ENCODE assay signal across 33 mouse cellular contexts in the genomic region with DNA sequence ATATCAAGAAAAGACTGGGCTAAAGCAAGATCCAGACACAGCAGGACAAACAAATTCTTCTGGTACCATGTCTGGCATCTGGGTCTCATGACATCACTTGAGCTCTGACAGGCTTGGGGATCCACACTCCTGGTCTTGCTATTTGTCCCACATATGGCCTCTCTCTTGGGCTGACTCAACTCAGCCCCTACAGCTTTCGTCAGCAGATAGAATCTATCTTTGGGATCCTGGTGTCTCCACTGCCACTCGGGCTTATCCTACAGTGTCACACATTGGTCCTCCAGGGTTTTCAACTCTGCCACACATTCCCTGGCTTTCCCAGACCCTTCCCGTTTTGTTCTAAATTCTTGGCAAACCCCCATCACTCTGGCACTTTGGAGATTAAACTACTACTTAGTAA.
"Had no signal": no experiment of that assay in that cellular context is flagged by ENCODE, and none has a peak within 500 bp of the region (broad histone marks: within the 10 kb centered on the region; RNA-seq: fewer than 3 reads in every experiment).

No protein-coding gene starts in this region.

- H3K36me3 ChIP-seq: limb, embryonic 10.5 days; limb, embryonic 12.5 days; limb, embryonic 13.5 days; limb, embryonic 15.5 days; liver, embryonic 12.5 days; liver, embryonic 13.5 days; liver, embryonic 15.5 days; lung, embryonic 15.5 days; midbrain, embryonic 10.5 days; midbrain, embryonic 12.5 days; midbrain, embryonic 13.5 days; midbrain, embryonic 15.5 days; neural tube, embryonic 12.5 days; neural tube, embryonic 13.5 days had no signal

- H3K9ac ChIP-seq: limb, embryonic 12.5 days; limb, embryonic 13.5 days; limb, embryonic 15.5 days; liver, embryonic 12.5 days; liver, embryonic 13.5 days; liver, embryonic 14.5 days; liver, embryonic 15.5 days; liver, postnatal 0 days; lung, embryonic 14.5 days; lung, embryonic 15.5 days; midbrain, embryonic 12.5 days; midbrain, embryonic 13.5 days; midbrain, embryonic 15.5 days; neural tube, embryonic 12.5 days; neural tube, embryonic 13.5 days had no signal

- H3K27me3 ChIP-seq: limb, embryonic 12.5 days; limb, embryonic 15.5 days; liver, embryonic 12.5 days; liver, embryonic 13.5 days; liver, embryonic 15.5 days; lung, embryonic 15.5 days; midbrain, embryonic 12.5 days; midbrain, embryonic 13.5 days; midbrain, embryonic 15.5 days; neural tube, embryonic 12.5 days; neural tube, embryonic 13.5 days had no signal

- H3K4me2 ChIP-seq: limb, embryonic 12.5 days; limb, embryonic 13.5 days; limb, embryonic 15.5 days; liver, embryonic 11.5 days; liver, embryonic 12.5 days; liver, embryonic 13.5 days; liver, embryonic 15.5 days; lung, embryonic 14.5 days; lung, embryonic 15.5 days; midbrain, embryonic 11.5 days; midbrain, embryonic 12.5 days; midbrain, embryonic 13.5 days; midbrain, embryonic 15.5 days; neural tube, embryonic 12.5 days; neural tube, embryonic 13.5 days had no signal

- DNase-seq: left cerebral cortex, postnatal 4 days; liver; liver, embryonic 13.5 days; liver, postnatal 0 days; lung, adult 18-20 months; lung, adult 2 months; lung, embryonic 14.5 days; lung, postnatal 10 days; lung, postnatal 14 days; lung, postnatal 36 days; lung, postnatal 4 days; midbrain, embryonic 14.5 days had no signal

- H3K4me1 ChIP-seq: liver, embryonic 12.5 days; liver, embryonic 13.5 days; liver, embryonic 15.5 days; lung, embryonic 15.5 days; megakaryocyte, embryonic 14.5 days; midbrain, embryonic 10.5 days; midbrain, embryonic 12.5 days; midbrain, embryonic 13.5 days; midbrain, embryonic 15.5 days; neural tube, embryonic 12.5 days; neural tube, embryonic 13.5 days had no signal

- H3K9me3 ChIP-seq: limb, embryonic 10.5 days; limb, embryonic 12.5 days; limb, embryonic 13.5 days; limb, embryonic 15.5 days; liver, embryonic 12.5 days; liver, embryonic 13.5 days; liver, embryonic 15.5 days; lung, embryonic 15.5 days; midbrain, embryonic 10.5 days; midbrain, embryonic 12.5 days; midbrain, embryonic 13.5 days; midbrain, embryonic 15.5 days; neural tube, embryonic 12.5 days; neural tube, embryonic 13.5 days had no signal

- H3K27ac ChIP-seq: limb, embryonic 10.5 days; limb, embryonic 12.5 days; limb, embryonic 13.5 days; limb, embryonic 15.5 days; liver, embryonic 12.5 days; liver, embryonic 13.5 days; liver, embryonic 14.5 days; liver, embryonic 15.5 days; lung, embryonic 15.5 days; macrophage; midbrain, embryonic 10.5 days; midbrain, embryonic 12.5 days; midbrain, embryonic 13.5 days; midbrain, embryonic 15.5 days; neural tube, embryonic 12.5 days; neural tube, embryonic 13.5 days had no signal

- ATAC-seq: liver, embryonic 12.5 days; liver, postnatal 0 days; lung, postnatal 0 days; midbrain, embryonic 13.5 days; midbrain, embryonic 15.5 days; midbrain, embryonic 16.5 days had no signal

- H3K4me3 ChIP-seq: limb, embryonic 10.5 days; limb, embryonic 12.5 days; limb, embryonic 13.5 days; limb, embryonic 15.5 days; liver, embryonic 12.5 days; liver, embryonic 13.5 days; liver, embryonic 15.5 days; lung, embryonic 15.5 days; megakaryocyte, embryonic 14.5 days; midbrain, embryonic 10.5 days; midbrain, embryonic 12.5 days; midbrain, embryonic 13.5 days; midbrain, embryonic 15.5 days; myocyte; neural tube, embryonic 12.5 days; neural tube, embryonic 13.5 days had no signal
